8 mouse cellular contexts compared by ENCODE assay signal in genomic region chr8:4493686-4494440, GRCm38 (mm10). TPM values are rescaled to one million over a fixed set of nuclear protein-coding genes. Genes with fewer than 3 reads are reported as not detected.
DNase-seq lines count a peak whose midpoint lies in the region; ATAC-seq and TF ChIP-seq lines count a peak whose summit lies in the region.

No protein-coding gene starts in this region.

- peak; percentile 56 for ATAC-seq in forebrain, embryonic 14.5 days
- 0 out of 2 replicates have a peak, but pooled peaks have one; percentile 19 for ATAC-seq in liver, embryonic 15.5 days (ENCODE audit: insufficient read depth)
- ATAC-seq in neural tube, embryonic 14.5 days (ENCODE audit: low read depth): peak; percentile 67

- no peaks in the 10 kb centered on the region for H3K36me3 ChIP-seq in forebrain, embryonic 14.5 days (ENCODE audit: control insufficient read depth, insufficient read depth, low read length)
- no peaks in the 10 kb centered on the region for H3K36me3 ChIP-seq in liver, embryonic 15.5 days (replicated peaks)
- H3K36me3 ChIP-seq in neural tube, embryonic 14.5 days (ENCODE audit: control insufficient read depth, insufficient read depth, low read length): no peaks in the 10 kb centered on the region
- H3K36me3 ChIP-seq in thymus, adult 2 months (ENCODE audit: control insufficient read depth, insufficient read depth, low read length): no peaks in the 10 kb centered on the region

- peak overlapping the region; percentile 80 for H3K4me2 ChIP-seq in forebrain, embryonic 14.5 days (ENCODE audit: low read length)
- peak overlapping the region; percentile 66 for H3K4me2 ChIP-seq in liver, embryonic 15.5 days
- peak overlapping the region; percentile 74 for H3K4me2 ChIP-seq in neural tube, embryonic 14.5 days (ENCODE audit: low read depth, low read length)

- intact Hi-C loops in heart, postnatal 10 days (cut with DNase I): loop anchor here (2.0 to 5.0 kb wide), 3 partner anchors 13 to 167 kb away; partner anchors contain the start of genes Ccl25 and Elavl1

- H3K27ac ChIP-seq in bone marrow macrophage, adult 2 months (ENCODE audit: insufficient read depth, low read depth, low read length): no peak overlapping the region
- peak overlapping the region; percentile 58; the same call in 1 of the 2 replicates for H3K27ac ChIP-seq in forebrain, embryonic 14.5 days (ENCODE audit: low read depth, low read length)
- no peak overlapping the region for H3K27ac ChIP-seq in liver, embryonic 15.5 days (replicated peaks)
- H3K27ac ChIP-seq in neural tube, embryonic 14.5 days (ENCODE audit: low read depth, low read length): peak overlapping the region; percentile 67
- no peak overlapping the region; the same call in 1 of the 2 replicates for H3K27ac ChIP-seq in thymus, adult 2 months (ENCODE audit: control insufficient read depth, insufficient read depth, low read length)

- no peak for TF ChIP-seq POLR2A in bone marrow macrophage, adult 2 months (IDR thresholded peaks at IDR 0.05; ENCODE audit: borderline replicate concordance, low read depth, low read length)
- no peak for TF ChIP-seq POLR2A in thymus, adult 2 months (IDR thresholded peaks at IDR 0.05; ENCODE audit: control insufficient read depth, extremely low read depth, insufficient read depth, low read length, poor library complexity)

- H3K27me3 ChIP-seq in forebrain, embryonic 14.5 days (replicated peaks; ENCODE audit: control insufficient read depth, insufficient read depth, low read length): no peaks in the 10 kb centered on the region
- peaks cover 7% of the 10 kb centered on the region for H3K27me3 ChIP-seq in liver, embryonic 15.5 days
- no peaks in the 10 kb centered on the region for H3K27me3 ChIP-seq in neural tube, embryonic 14.5 days (ENCODE audit: control insufficient read depth, insufficient read depth, low read length)
- H3K27me3 ChIP-seq in thymus, adult 2 months (ENCODE audit: control insufficient read depth, insufficient read depth, low read length): no peaks in the 10 kb centered on the region

- no peak for TF ChIP-seq CTCF in bone marrow macrophage, adult 2 months (IDR thresholded peaks at IDR 0.05; ENCODE audit: low read depth, low read length)
- TF ChIP-seq CTCF in thymus, adult 2 months (IDR thresholded peaks at IDR 0.05; ENCODE audit: borderline replicate concordance, control insufficient read depth, extremely low read depth, insufficient read depth, low read length, poor library complexity): no peak

- peak overlapping the region; percentile 62 for H3K9ac ChIP-seq in forebrain, embryonic 14.5 days (ENCODE audit: low read length)
- peak overlapping the region; percentile 31; the same call in 1 of the 2 replicates for H3K9ac ChIP-seq in liver, embryonic 15.5 days
- peak overlapping the region; percentile 71 for H3K9ac ChIP-seq in neural tube, embryonic 14.5 days (replicated peaks; ENCODE audit: low read depth, low read length)

- DNase-seq in CD8-positive naive resting alpha-beta T cell, adult 2 months (ENCODE audit: low read depth in 2 of 2, low spot score in 2 of 2): peak; percentile 26 to 39
- peak; percentile 56 for DNase-seq in forebrain, embryonic 14.5 days (ENCODE audit: low spot score)
- peak; percentile 81 to 85 for DNase-seq in heart, postnatal 10 days
- DNase-seq in layer of hippocampus, adult 11-12 months (ENCODE audit: low spot score): peak; percentile 68
- DNase-seq in thymus, adult 2 months: peak; percentile 37

- no peaks in the 10 kb centered on the region for H3K9me3 ChIP-seq in forebrain, embryonic 14.5 days (replicated peaks; ENCODE audit: control insufficient read depth, low read length)
- H3K9me3 ChIP-seq in liver, embryonic 15.5 days (replicated peaks): no peaks in the 10 kb centered on the region
- no peaks in the 10 kb centered on the region for H3K9me3 ChIP-seq in neural tube, embryonic 14.5 days (ENCODE audit: control insufficient read depth, low read length)

- 7% methylated on average over 21 of the region's 21 CpGs for WGBS in forebrain, embryonic 14.5 days
- WGBS in liver, embryonic 15.5 days (ENCODE audit: insufficient replicate concordance): 6% methylated on average over 21 of the region's 21 CpGs
- WGBS in neural tube, embryonic 14.5 days: 7% methylated on average over 21 of the region's 21 CpGs
- 19% methylated on average over 21 of the region's 21 CpGs for WGBS in thymus, adult 2 months

- H3K4me3 ChIP-seq in bone marrow macrophage, adult 2 months (ENCODE audit: insufficient read depth, low read length): peak overlapping the region; percentile 59
- H3K4me3 ChIP-seq in forebrain, embryonic 14.5 days (ENCODE audit: low read depth, low read length): peak overlapping the region; percentile 45
- H3K4me3 ChIP-seq in liver, embryonic 15.5 days (replicated peaks): peak overlapping the region; percentile 50
- H3K4me3 ChIP-seq in neural tube, embryonic 14.5 days (ENCODE audit: low read depth, low read length): peak overlapping the region; percentile 57
- H3K4me3 ChIP-seq in thymus, adult 2 months (ENCODE audit: control insufficient read depth, insufficient read depth, low read length): peak overlapping the region; percentile 50

- no peaks in the 10 kb centered on the region for H3K4me1 ChIP-seq in bone marrow macrophage, adult 2 months (ENCODE audit: control insufficient read depth, insufficient read depth, low read length)
- peaks cover 20% of the 10 kb centered on the region for H3K4me1 ChIP-seq in forebrain, embryonic 14.5 days (ENCODE audit: control insufficient read depth, insufficient read depth, low read length)
- peaks cover 15% of the 10 kb centered on the region for H3K4me1 ChIP-seq in liver, embryonic 15.5 days (replicated peaks)
- H3K4me1 ChIP-seq in neural tube, embryonic 14.5 days (ENCODE audit: control insufficient read depth, insufficient read depth, low read length): no peaks in the 10 kb centered on the region
- peaks cover 15% of the 10 kb centered on the region for H3K4me1 ChIP-seq in thymus, adult 2 months (replicated peaks; ENCODE audit: control insufficient read depth, insufficient read depth, low read length)

RNA-seq across cellular contexts. Expression of gene Cers4, which starts 1.0 kb away (rescaled TPM):
- 7.7 and 8.3 TPM in 2 replicates for polyA plus RNA-seq in bone marrow macrophage, adult 2 months (2012; ENCODE audit: insufficient read depth, insufficient read length, missing spikeins)
- 21.8 and 25.1 TPM in 2 replicates for polyA plus RNA-seq in forebrain, embryonic 14.5 days (2014; fragmentation: Nextera tagmentation; extraction: Ambion mirVana)
- 10 to 100 TPM; 45.9 to 65.9 TPM for total RNA-seq in heart, postnatal 10 days (2021)
- polyA plus RNA-seq in liver, embryonic 15.5 days (2015; fragmentation: Nextera tagmentation; extraction: Ambion mirVana): 1.5 and 1.9 TPM in 2 replicates
- 46.2 and 46.5 TPM in 2 replicates for polyA plus RNA-seq in neural tube, embryonic 14.5 days (2014; fragmentation: Nextera tagmentation; extraction: Ambion mirVana)
- 47.3 and 62.1 TPM in 2 replicates for polyA plus RNA-seq in thymus, adult 2 months (2012; rRNA removed)

Comparison
In these comparisons a context has a peak if more than half of its experiments do, and no peak if none do; other contexts are left out.
1. DNase-seq: peak in every context shown above with its lines; median percentile 83 in heart, postnatal 10 days; 68 in layer of hippocampus, adult 11-12 months; 56 in forebrain, embryonic 14.5 days; 37 in thymus, adult 2 months; 32 in CD8-positive naive resting alpha-beta T cell, adult 2 months.
2. H3K27ac ChIP-seq: peak in forebrain, embryonic 14.5 days (single experiment) and neural tube, embryonic 14.5 days (single experiment); none in bone marrow macrophage, adult 2 months (single experiment), liver, embryonic 15.5 days (single experiment) and thymus, adult 2 months (single experiment).
3. Peak in every context shown above with its lines, with median percentiles within 50 percentile points of each other: H3K4me3 ChIP-seq, ATAC-seq, H3K4me2 ChIP-seq and H3K9ac ChIP-seq.